Mouse (Mus musculus): Measurements from ENCODE around the gene Smc1b. TPM values are rescaled to one million over a fixed set of nuclear protein-coding genes. Genes with fewer than 3 reads are reported as not detected.
A peak's percentile ranks its signal among the peaks of the same experiment; 100 is the strongest.

Gene Smc1b
- not detected for total RNA-seq (2021)
- long read RNA-seq, experiment 1: 0 reads
- long read RNA-seq, experiment 2: 0 reads

- Histone ChIP-seq H3K27ac (no peak within 1 kb of the TSS), H3K4me3 (peak within 1 kb of the TSS; percentile 44)
- no peak for TF ChIP-seq CTCF (IDR thresholded peaks at IDR 0.05)
- intact Hi-C loops (cut with DNase I): no loop called here
- DNase-seq (ENCODE audit: extremely low spot score in 1 of 2, low spot score in 2 of 2): peak; percentile 78 to 81
Observed at GRCm38 (mm10) chr15:85131275-85132192, at the start of gene Smc1b, which contains the start of gene Ribc2. TSS of gene Smc1b (minus strand) at chr15:85131964. TSS of gene Ribc2 (plus strand) at chr15:85132078.

- H3K4me3 ChIP-seq: no peak overlapping the region
Observed at GRCm38 (mm10) chr15:85180368-85180767, 48.6 kb upstream of the Smc1b start.

GRCm38 (mm10) chr15:85179528-85180180 lies 47.9 kb upstream of the Smc1b start:
- no peak overlapping the region for H3K4me3 ChIP-seq
- no peak for DNase-seq (ENCODE audit: extremely low spot score in 1 of 2, low spot score in 2 of 2)
- TF ChIP-seq CTCF (IDR thresholded peaks at IDR 0.05): no peak
- no peak overlapping the region for H3K27ac ChIP-seq
- intact Hi-C loops (cut with DNase I): no loop called here

More at GRCm38 (mm10) chr15:85180368-85180767, 48.6 kb upstream of the Smc1b start:
- intact Hi-C loops (cut with DNase I): no loop called here
- no peak overlapping the region for H3K27ac ChIP-seq
- DNase-seq (ENCODE audit: extremely low spot score in 1 of 2, low spot score in 2 of 2): no peak
- no peak for TF ChIP-seq CTCF (IDR thresholded peaks at IDR 0.05)

- TF ChIP-seq CTCF (IDR thresholded peaks at IDR 0.05): no peak
- no peak for DNase-seq (ENCODE audit: extremely low spot score in 1 of 2, low spot score in 2 of 2)
- intact Hi-C loops (cut with DNase I): no loop called here
- no peak overlapping the region for H3K27ac ChIP-seq
- H3K4me3 ChIP-seq: no peak overlapping the region
Observed at GRCm38 (mm10) chr15:85178172-85178571, 46.4 kb upstream of the Smc1b start.

- no peak for TF ChIP-seq CTCF (IDR thresholded peaks at IDR 0.05)
- intact Hi-C loops (cut with DNase I): no loop called here
- H3K4me3 ChIP-seq: no peak overlapping the region
- no peak overlapping the region for H3K27ac ChIP-seq
- DNase-seq (ENCODE audit: extremely low spot score in 1 of 2, low spot score in 2 of 2): peak in 1 of 2 experiments; percentile 27
Observed at GRCm38 (mm10) chr15:85177576-85177975, 45.8 kb upstream of the Smc1b start.

- intact Hi-C loops (cut with DNase I): no loop called here
- DNase-seq (ENCODE audit: extremely low spot score in 1 of 2, low spot score in 2 of 2): no peak
- TF ChIP-seq CTCF (IDR thresholded peaks at IDR 0.05): no peak
- Histone ChIP-seq H3K4me3 (no peak overlapping the region), H3K27ac (no peak overlapping the region)
Observed at GRCm38 (mm10) chr15:85174060-85174459, 42.3 kb upstream of the Smc1b start.

- intact Hi-C loops (cut with DNase I): no loop called here
- no peak for TF ChIP-seq CTCF (IDR thresholded peaks at IDR 0.05)
- H3K4me3 ChIP-seq: no peak overlapping the region
- no peak overlapping the region for H3K27ac ChIP-seq
- no peak for DNase-seq (ENCODE audit: extremely low spot score in 1 of 2, low spot score in 2 of 2)
Observed at GRCm38 (mm10) chr15:85173425-85173824, 41.7 kb upstream of the Smc1b start.

GRCm38 (mm10) chr15:85172054-85172453 lies 40.3 kb upstream of the Smc1b start:
- DNase-seq (ENCODE audit: extremely low spot score in 1 of 2, low spot score in 2 of 2): no peak
- no peak overlapping the region for H3K27ac ChIP-seq
- no peak overlapping the region for H3K4me3 ChIP-seq
- intact Hi-C loops (cut with DNase I): no loop called here
- TF ChIP-seq CTCF (IDR thresholded peaks at IDR 0.05): no peak

- Histone ChIP-seq H3K4me3 (no peak overlapping the region), H3K27ac (no peak overlapping the region)
- intact Hi-C loops (cut with DNase I): no loop called here
- no peak for DNase-seq (ENCODE audit: extremely low spot score in 1 of 2, low spot score in 2 of 2)
- no peak for TF ChIP-seq CTCF (IDR thresholded peaks at IDR 0.05)
Observed at GRCm38 (mm10) chr15:85167086-85167679, 35.4 kb upstream of the Smc1b start.

- intact Hi-C loops (cut with DNase I): no loop called here
- TF ChIP-seq CTCF (IDR thresholded peaks at IDR 0.05): no peak
- Histone ChIP-seq H3K27ac (no peak overlapping the region), H3K4me3 (no peak overlapping the region)
- no peak for DNase-seq (ENCODE audit: extremely low spot score in 1 of 2, low spot score in 2 of 2)
Observed at GRCm38 (mm10) chr15:85166433-85166933, 34.7 kb upstream of the Smc1b start.

GRCm38 (mm10) chr15:85162693-85163663 lies 31.2 kb upstream of the Smc1b start:
- DNase-seq (ENCODE audit: extremely low spot score in 1 of 2, low spot score in 2 of 2): no peak
- intact Hi-C loops (cut with DNase I): no loop called here
- no peak for TF ChIP-seq CTCF (IDR thresholded peaks at IDR 0.05)
- Histone ChIP-seq H3K4me3 (no peak overlapping the region), H3K27ac (no peak overlapping the region)
